Mouse (Mus musculus): ENCODE measurements around the gene Tmem87b. TPM values are rescaled to one million over a fixed set of nuclear protein-coding genes. Genes with fewer than 3 reads are reported as not detected.

Gene Tmem87b
- polyA plus RNA-seq, 1 experiment from 2014 or later, result 108 TPM

- Histone ChIP-seq H3K4me3 (ENCODE audit: low read depth, low read length) (no peak overlapping the region), H3K4me2 (replicated peaks; ENCODE audit: low read depth) (no peak overlapping the region), H3K9me3 (ENCODE audit: control insufficient read depth) (no peaks in the 10 kb centered on the region), H3K27me3 (replicated peaks; ENCODE audit: control insufficient read depth, insufficient read depth, low read length) (no peaks in the 10 kb centered on the region), H3K9ac (ENCODE audit: low read depth, low read length) (no peak overlapping the region), H3K36me3 (ENCODE audit: control insufficient read depth, insufficient read depth) (no peaks in the 10 kb centered on the region), H3K4me1 (replicated peaks; ENCODE audit: control insufficient read depth, insufficient read depth, low read length) (no peaks in the 10 kb centered on the region), H3K27ac (ENCODE audit: low read depth, low read length) (no peak overlapping the region)
- WGBS, result 83% methylated on average over 8 of the region's 8 CpGs
- no peak for TF ChIP-seq CTCF (IDR thresholded peaks at IDR 0.05; ENCODE audit: low read depth)
- ATAC-seq, result no peak
Observed at GRCm38 (mm10) chr2:128885225-128885811, 67.4 kb downstream of the Tmem87b start.

- H3K4me3 ChIP-seq (ENCODE audit: low read depth, low read length), result no peak overlapping the region
- TF ChIP-seq CTCF (IDR thresholded peaks at IDR 0.05; ENCODE audit: low read depth), result no peak
- no peaks in the 10 kb centered on the region for H3K27me3 ChIP-seq (replicated peaks; ENCODE audit: control insufficient read depth, insufficient read depth, low read length)
- no peak overlapping the region for H3K9ac ChIP-seq (ENCODE audit: low read depth, low read length)
- 0 out of 2 replicates have a peak, but pooled peaks cover 3% of the 10 kb centered on the region for H3K4me1 ChIP-seq (replicated peaks; ENCODE audit: control insufficient read depth, insufficient read depth, low read length)
- H3K27ac ChIP-seq (ENCODE audit: low read depth, low read length), result no peak overlapping the region
- H3K4me2 ChIP-seq (replicated peaks; ENCODE audit: low read depth), result no peak overlapping the region
- WGBS, result 59% methylated on average over 6 of the region's 6 CpGs
- no peak for ATAC-seq
- H3K36me3 ChIP-seq (ENCODE audit: control insufficient read depth, insufficient read depth), result no peaks in the 10 kb centered on the region
- no peaks in the 10 kb centered on the region for H3K9me3 ChIP-seq (ENCODE audit: control insufficient read depth)
Observed at GRCm38 (mm10) chr2:128887866-128888550, 70.1 kb downstream of the Tmem87b start.

- Histone ChIP-seq H3K27ac (ENCODE audit: low read depth, low read length) (no peak overlapping the region), H3K9ac (ENCODE audit: low read depth, low read length) (no peak overlapping the region)
- ATAC-seq, result no peak
Observed at GRCm38 (mm10) chr2:128890661-128891335, 72.9 kb downstream of the Tmem87b start.

GRCm38 (mm10) chr2:128892180-128892721 is 74.3 kb downstream of the Tmem87b start:
- H3K9me3 ChIP-seq (ENCODE audit: control insufficient read depth), result no peaks in the 10 kb centered on the region
- no peak for TF ChIP-seq CTCF (IDR thresholded peaks at IDR 0.05; ENCODE audit: low read depth)
- peak overlapping the region; percentile 36 for H3K4me3 ChIP-seq (ENCODE audit: low read depth, low read length)
- peak; percentile 58 for ATAC-seq
- 0 out of 2 replicates have a peak, but pooled peaks cover 3% of the 10 kb centered on the region for H3K4me1 ChIP-seq (replicated peaks; ENCODE audit: control insufficient read depth, insufficient read depth, low read length)
- WGBS, result 4% methylated on average over 34 of the region's 37 CpGs
- peak overlapping the region; percentile 76 for H3K4me2 ChIP-seq (replicated peaks; ENCODE audit: low read depth)
- H3K27ac ChIP-seq (ENCODE audit: low read depth, low read length), result no peak overlapping the region
- no peaks in the 10 kb centered on the region for H3K27me3 ChIP-seq (replicated peaks; ENCODE audit: control insufficient read depth, insufficient read depth, low read length)
- no peaks in the 10 kb centered on the region for H3K36me3 ChIP-seq (ENCODE audit: control insufficient read depth, insufficient read depth)
- no peak overlapping the region for H3K9ac ChIP-seq (ENCODE audit: low read depth, low read length)

More at GRCm38 (mm10) chr2:128890661-128891335, 72.9 kb downstream of the Tmem87b start:
- peak; percentile 37; the same call in 1 of the 2 replicates for TF ChIP-seq CTCF (IDR thresholded peaks at IDR 0.05; ENCODE audit: low read depth)
- no peak overlapping the region for H3K4me2 ChIP-seq (replicated peaks; ENCODE audit: low read depth)
- H3K9me3 ChIP-seq (ENCODE audit: control insufficient read depth), result no peaks in the 10 kb centered on the region
- whole genome bisulfite sequencing, result 89% methylated on average over 4 of the region's 4 CpGs
- no peaks in the 10 kb centered on the region for H3K27me3 ChIP-seq (replicated peaks; ENCODE audit: control insufficient read depth, insufficient read depth, low read length)
- no peaks in the 10 kb centered on the region for H3K36me3 ChIP-seq (ENCODE audit: control insufficient read depth, insufficient read depth)
- H3K4me1 ChIP-seq (replicated peaks; ENCODE audit: control insufficient read depth, insufficient read depth, low read length), result 0 out of 2 replicates have a peak, but pooled peaks cover 3% of the 10 kb centered on the region
- H3K4me3 ChIP-seq (ENCODE audit: low read depth, low read length), result no peak overlapping the region

- Histone ChIP-seq H3K27me3 (replicated peaks; ENCODE audit: control insufficient read depth, insufficient read depth, low read length) (no peaks in the 10 kb centered on the region), H3K36me3 (ENCODE audit: control insufficient read depth, insufficient read depth) (no peaks in the 10 kb centered on the region), H3K4me2 (replicated peaks; ENCODE audit: low read depth) (no peak overlapping the region), H3K27ac (ENCODE audit: low read depth, low read length) (no peak overlapping the region), H3K9ac (ENCODE audit: low read depth, low read length) (no peak overlapping the region), H3K9me3 (ENCODE audit: control insufficient read depth) (no peaks in the 10 kb centered on the region), H3K4me3 (ENCODE audit: low read depth, low read length) (no peak overlapping the region), H3K4me1 (replicated peaks; ENCODE audit: control insufficient read depth, insufficient read depth, low read length) (no peaks in the 10 kb centered on the region)
- 83% methylated on average over 6 of the region's 6 CpGs for WGBS
- TF ChIP-seq CTCF (IDR thresholded peaks at IDR 0.05; ENCODE audit: low read depth), result no peak
- ATAC-seq, result no peak
Observed at GRCm38 (mm10) chr2:128902843-128903242, 84.9 kb downstream of the Tmem87b start.

GRCm38 (mm10) chr2:128903661-128904060 is 85.7 kb downstream of the Tmem87b start:
- Histone ChIP-seq H3K9me3 (ENCODE audit: control insufficient read depth) (no peaks in the 10 kb centered on the region), H3K4me1 (replicated peaks; ENCODE audit: control insufficient read depth, insufficient read depth, low read length) (no peaks in the 10 kb centered on the region), H3K27ac (ENCODE audit: low read depth, low read length) (no peak overlapping the region), H3K4me3 (ENCODE audit: low read depth, low read length) (no peak overlapping the region), H3K4me2 (replicated peaks; ENCODE audit: low read depth) (no peak overlapping the region), H3K9ac (ENCODE audit: low read depth, low read length) (no peak overlapping the region), H3K27me3 (replicated peaks; ENCODE audit: control insufficient read depth, insufficient read depth, low read length) (no peaks in the 10 kb centered on the region), H3K36me3 (ENCODE audit: control insufficient read depth, insufficient read depth) (no peaks in the 10 kb centered on the region)
- no peak for TF ChIP-seq CTCF (IDR thresholded peaks at IDR 0.05; ENCODE audit: low read depth)
- 59% methylated on average over 3 of the region's 3 CpGs for WGBS
- no peak for ATAC-seq

Other genes starting within 250 kb of the Tmem87b start
- not detected in 2 replicates for gene Spdye4c, start 226.9 kb upstream of the Tmem87b start, polyA plus RNA-seq (2015; fragmentation: Nextera tagmentation; extraction: Ambion mirVana)
- 14.0 and 15.6 TPM in 2 replicates for gene Anapc1, start 130.7 kb upstream of the Tmem87b start, polyA plus RNA-seq (2015; fragmentation: Nextera tagmentation; extraction: Ambion mirVana)
- 16.2 and 16.8 TPM in 2 replicates for gene Mertk, start 119.2 kb upstream of the Tmem87b start, polyA plus RNA-seq (2015; fragmentation: Nextera tagmentation; extraction: Ambion mirVana)
- gene Fbln7, start 44.9 kb downstream of the Tmem87b start, polyA plus RNA-seq (2015; fragmentation: Nextera tagmentation; extraction: Ambion mirVana), result 3.6 and 4.0 TPM in 2 replicates
- gene Zc3h8, start 126.0 kb downstream of the Tmem87b start, polyA plus RNA-seq (2015; fragmentation: Nextera tagmentation; extraction: Ambion mirVana), result 4.6 and 4.8 TPM in 2 replicates
- 2.3 and 2.6 TPM in 2 replicates for gene Zc3h6, start 149.3 kb downstream of the Tmem87b start, polyA plus RNA-seq (2015; fragmentation: Nextera tagmentation; extraction: Ambion mirVana)
- gene Gm10762, start 149.6 kb downstream of the Tmem87b start, polyA plus RNA-seq (2015; fragmentation: Nextera tagmentation; extraction: Ambion mirVana), result 10.6 TPM in 2 replicates
- gene Vinac1, start 230.1 kb downstream of the Tmem87b start, polyA plus RNA-seq (2015; fragmentation: Nextera tagmentation; extraction: Ambion mirVana), result not detected in 2 replicates
- gene Ttl, start 247.8 kb downstream of the Tmem87b start, polyA plus RNA-seq (2015; fragmentation: Nextera tagmentation; extraction: Ambion mirVana), result 3.4 and 3.5 TPM in 2 replicates

Measured in intestine, postnatal 0 days (tissue).